Mouse (Mus musculus): Measurements from ENCODE around the gene Sarnp. TPM values are rescaled to one million over a fixed set of nuclear protein-coding genes. Genes with fewer than 3 reads are reported as not detected.
A peak's percentile ranks its signal among the peaks of the same experiment; 100 is the strongest.

Sarnp gene
- polyA plus RNA-seq, 1 experiment from 2014 or later, result 209 TPM

DNA sequence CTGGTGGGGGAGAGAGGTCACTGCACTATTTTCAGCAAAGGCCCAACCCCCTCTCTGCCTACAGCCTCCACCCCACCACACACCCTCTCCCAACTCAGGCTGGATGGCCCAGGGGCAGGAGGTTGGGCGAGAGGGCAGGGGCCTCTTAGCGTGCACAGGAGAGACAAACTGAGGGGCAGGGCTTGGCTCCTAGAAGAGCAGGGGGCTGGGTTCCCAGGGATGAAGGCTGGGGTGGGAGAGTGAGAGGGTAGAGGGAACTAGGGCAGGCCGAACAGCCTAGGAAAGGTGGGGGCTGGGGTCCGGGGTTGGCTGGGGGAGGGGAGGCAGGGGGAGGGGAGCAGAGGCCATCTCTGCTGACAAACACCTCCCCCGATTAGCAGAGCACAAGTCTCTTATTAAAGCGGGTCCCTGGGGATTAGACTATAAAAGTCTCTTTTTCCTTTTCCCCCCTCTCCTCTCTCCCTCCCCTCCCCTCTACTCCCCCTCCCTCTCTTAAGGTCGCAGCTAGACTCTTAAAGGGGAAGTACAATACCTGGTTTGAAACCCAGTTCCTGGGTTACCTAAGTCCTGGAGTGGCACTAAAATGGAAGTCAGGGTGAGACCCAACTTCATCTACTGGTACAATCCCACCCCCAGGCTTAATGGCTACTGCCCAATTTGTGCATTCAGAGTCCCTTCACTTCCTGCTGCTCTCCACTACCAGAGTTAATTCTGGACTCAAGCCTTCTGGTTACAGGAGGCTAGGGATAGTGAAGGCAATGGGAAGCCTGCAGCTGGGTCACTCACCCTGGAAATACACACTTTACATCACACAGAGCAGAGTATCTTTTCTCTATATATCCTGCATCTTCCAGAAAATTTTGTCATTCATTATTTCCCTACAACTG lies 72.1 kb downstream of the Sarnp start:
- Histone ChIP-seq H3K4me2 (replicated peaks; ENCODE audit: low read depth, low read length) (peak overlapping the region; percentile 97), H3K9me3 (ENCODE audit: control insufficient read depth, low read depth, low read length) (no peaks in the 10 kb centered on the region), H3K4me1 (ENCODE audit: control insufficient read depth, insufficient read depth, low read length) (peaks cover 19% of the 10 kb centered on the region), H3K27me3 (ENCODE audit: control insufficient read depth, insufficient read depth, low read length) (no peaks in the 10 kb centered on the region), H3K27ac (ENCODE audit: low read length) (peak overlapping the region; percentile 67; the same call in 1 of the 2 replicates), H3K4me3 (ENCODE audit: low read depth, low read length) (peak overlapping the region; percentile 31), H3K9ac (replicated peaks; ENCODE audit: low read depth, low read length) (0 out of 2 replicates have a peak overlapping the region, but pooled peaks have one; percentile 10), H3K36me3 (ENCODE audit: control insufficient read depth, insufficient read depth, low read length) (peaks cover 12% of the 10 kb centered on the region)
- ATAC-seq (ENCODE audit: insufficient number of reproducible peaks, insufficient read depth, low FRiP score, low read depth), result peak; percentile 51
- WGBS, result 1% methylated on average over 7 of the region's 7 CpGs

DNA sequence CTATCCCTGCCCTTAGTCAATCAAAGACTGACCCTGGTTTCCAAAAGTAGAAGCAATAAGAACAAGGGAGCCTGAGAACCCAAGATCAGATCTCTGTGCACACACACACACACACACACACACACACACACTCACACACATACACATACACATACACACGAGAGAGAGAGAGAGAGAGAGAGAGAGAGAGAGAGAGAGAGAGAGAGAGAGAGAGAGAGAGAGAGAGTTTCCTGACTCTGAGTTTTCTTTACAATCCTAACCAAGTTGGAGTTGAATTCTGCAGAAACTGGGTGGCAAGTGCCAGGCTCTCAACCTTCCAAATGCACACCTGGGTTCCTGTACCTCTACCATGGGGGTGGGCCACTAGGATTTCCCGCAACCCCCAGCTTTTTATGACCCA lies 72.7 kb downstream of the Sarnp start:
- 8% methylated on average over 2 of the region's 2 CpGs for WGBS
- H3K4me3 ChIP-seq (ENCODE audit: low read depth, low read length), result peak overlapping the region; percentile 67
- H3K9ac ChIP-seq (replicated peaks; ENCODE audit: low read depth, low read length), result no peak overlapping the region
- H3K4me2 ChIP-seq (replicated peaks; ENCODE audit: low read depth, low read length), result peak overlapping the region; percentile 97
- ATAC-seq (ENCODE audit: insufficient number of reproducible peaks, insufficient read depth, low FRiP score, low read depth), result no peak
- no peaks in the 10 kb centered on the region for H3K9me3 ChIP-seq (ENCODE audit: control insufficient read depth, low read depth, low read length)
- H3K27ac ChIP-seq (ENCODE audit: low read length), result no peak overlapping the region
- no peaks in the 10 kb centered on the region for H3K27me3 ChIP-seq (ENCODE audit: control insufficient read depth, insufficient read depth, low read length)
- H3K4me1 ChIP-seq (ENCODE audit: control insufficient read depth, insufficient read depth, low read length), result peaks cover 19% of the 10 kb centered on the region
- H3K36me3 ChIP-seq (ENCODE audit: control insufficient read depth, insufficient read depth, low read length), result peaks cover 11% of the 10 kb centered on the region

DNA sequence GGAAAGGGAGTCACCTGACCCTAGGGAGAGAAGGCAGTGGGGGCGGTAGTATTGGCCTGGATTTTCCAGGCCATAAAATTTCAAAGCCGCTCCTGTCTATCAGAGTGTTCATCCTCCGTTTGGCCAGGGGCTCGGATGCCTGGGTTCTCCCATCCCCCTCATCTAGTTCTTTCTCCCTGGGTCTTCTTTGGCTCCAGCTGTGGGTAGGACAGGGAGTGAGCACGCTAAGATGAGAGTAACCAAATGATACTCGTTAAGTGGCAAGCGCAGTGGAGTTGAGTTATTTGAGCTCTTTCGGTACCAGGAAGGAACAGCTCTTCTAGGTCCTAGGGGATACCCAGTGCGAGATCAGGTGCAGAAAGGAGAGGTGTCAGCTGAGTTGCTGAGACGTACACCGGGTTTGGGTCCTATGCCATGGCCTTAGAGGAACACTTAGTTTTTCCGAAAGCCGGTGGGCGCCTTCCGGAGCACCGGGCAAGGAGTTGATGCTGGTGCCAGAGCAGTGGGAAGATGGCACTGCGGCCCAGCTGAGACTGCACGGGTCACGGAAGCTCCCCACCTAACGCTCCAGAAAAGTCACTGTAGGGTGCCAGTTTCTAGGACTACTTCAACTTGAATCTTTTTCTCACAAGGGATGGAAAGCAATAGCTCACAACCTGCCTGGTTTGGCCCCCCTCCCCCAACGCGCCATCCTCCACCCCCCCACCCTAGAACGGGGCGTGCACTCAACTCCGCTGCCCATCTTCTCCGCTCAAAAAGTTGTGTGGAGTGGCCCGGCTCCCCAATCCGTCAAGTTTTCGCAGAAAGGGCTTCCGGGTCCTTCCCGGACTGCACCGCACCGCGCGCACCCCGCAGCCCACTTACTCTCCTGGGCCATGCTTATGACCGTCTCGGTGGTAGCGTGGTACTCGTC lies 73.5 kb downstream of the Sarnp start:
- peaks cover 7% of the 10 kb centered on the region; the same call in 1 of the 2 replicates for H3K36me3 ChIP-seq (ENCODE audit: control insufficient read depth, insufficient read depth, low read length)
- peak overlapping the region; percentile 97 for H3K4me2 ChIP-seq (replicated peaks; ENCODE audit: low read depth, low read length)
- H3K4me3 ChIP-seq (ENCODE audit: low read depth, low read length), result peak overlapping the region; percentile 67
- H3K9me3 ChIP-seq (ENCODE audit: control insufficient read depth, low read depth, low read length), result no peaks in the 10 kb centered on the region
- H3K27ac ChIP-seq (ENCODE audit: low read length), result peak overlapping the region; percentile 89
- H3K4me1 ChIP-seq (ENCODE audit: control insufficient read depth, insufficient read depth, low read length), result peaks cover 19% of the 10 kb centered on the region
- no peak for ATAC-seq (ENCODE audit: insufficient number of reproducible peaks, insufficient read depth, low FRiP score, low read depth)
- whole genome bisulfite sequencing, result under 1% methylated on average over 40 of the region's 40 CpGs
- H3K9ac ChIP-seq (replicated peaks; ENCODE audit: low read depth, low read length), result peak overlapping the region; percentile 69
- no peaks in the 10 kb centered on the region for H3K27me3 ChIP-seq (ENCODE audit: control insufficient read depth, insufficient read depth, low read length)

DNA sequence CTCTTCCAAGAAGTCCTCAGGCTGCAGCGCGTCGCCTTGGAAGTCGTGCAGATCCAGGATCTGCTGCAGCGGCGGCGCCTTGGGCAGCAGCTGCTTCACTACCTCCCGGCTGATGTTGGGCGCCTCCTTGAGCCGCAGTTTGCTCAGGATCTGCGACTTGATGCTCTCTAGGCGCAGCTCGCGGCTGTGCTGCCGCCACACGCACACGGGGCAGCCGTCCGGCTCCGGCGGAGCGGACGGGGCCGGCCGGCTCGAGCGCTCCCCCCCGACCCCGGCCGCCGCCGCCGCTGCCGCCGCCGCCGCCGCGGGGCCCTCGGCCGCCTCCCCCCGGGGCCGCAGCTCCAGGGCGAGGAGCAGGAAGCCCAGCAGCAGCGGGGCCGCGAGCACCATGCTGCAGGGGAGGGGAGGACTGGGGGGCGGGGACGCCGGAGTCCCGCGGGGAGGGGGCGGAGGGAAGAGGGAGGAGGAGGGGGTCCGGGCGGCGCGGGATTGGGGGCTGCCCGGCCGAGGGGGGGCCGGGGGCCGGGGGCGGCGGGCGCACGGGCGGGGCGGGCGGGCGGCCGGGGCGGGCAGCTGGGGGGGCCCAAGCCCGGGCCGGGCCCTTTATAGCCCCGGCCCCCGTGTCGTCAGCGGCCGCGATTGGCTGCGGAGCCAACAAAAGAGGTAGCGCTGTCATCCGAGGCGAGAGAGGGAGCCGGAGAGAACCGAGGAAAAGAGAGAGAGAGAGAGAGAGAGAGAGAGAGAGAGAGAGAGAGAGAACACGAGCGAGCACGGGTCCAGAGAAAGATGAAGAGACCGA lies 74.4 kb downstream of the Sarnp start, which contains the start of gene Gdf11:
Gdf11 (minus strand) TSS at position 423 of the 799 bp plus-strand sequence.
- Histone ChIP-seq H3K27me3 (ENCODE audit: control insufficient read depth, insufficient read depth, low read length) (no peaks in the 10 kb centered on the region), H3K9me3 (ENCODE audit: control insufficient read depth, low read depth, low read length) (no peaks in the 10 kb centered on the region), H3K9ac (replicated peaks; ENCODE audit: low read depth, low read length) (peak within 1 kb of the TSS; percentile 69), H3K4me3 (ENCODE audit: low read depth, low read length) (peak within 1 kb of the TSS; percentile 67), H3K4me2 (replicated peaks; ENCODE audit: low read depth, low read length) (peak within 1 kb of the TSS; percentile 97), H3K36me3 (ENCODE audit: control insufficient read depth, insufficient read depth, low read length) (peaks cover 7% of the 10 kb centered on the region; the same call in 1 of the 2 replicates), H3K4me1 (ENCODE audit: control insufficient read depth, insufficient read depth, low read length) (peaks cover 22% of the 10 kb centered on the region), H3K27ac (ENCODE audit: low read length) (peak within 1 kb of the TSS; percentile 89)
- peak; percentile 80 for ATAC-seq (ENCODE audit: insufficient number of reproducible peaks, insufficient read depth, low FRiP score, low read depth)
- WGBS, result 1% methylated on average over 65 of the region's 89 CpGs

DNA sequence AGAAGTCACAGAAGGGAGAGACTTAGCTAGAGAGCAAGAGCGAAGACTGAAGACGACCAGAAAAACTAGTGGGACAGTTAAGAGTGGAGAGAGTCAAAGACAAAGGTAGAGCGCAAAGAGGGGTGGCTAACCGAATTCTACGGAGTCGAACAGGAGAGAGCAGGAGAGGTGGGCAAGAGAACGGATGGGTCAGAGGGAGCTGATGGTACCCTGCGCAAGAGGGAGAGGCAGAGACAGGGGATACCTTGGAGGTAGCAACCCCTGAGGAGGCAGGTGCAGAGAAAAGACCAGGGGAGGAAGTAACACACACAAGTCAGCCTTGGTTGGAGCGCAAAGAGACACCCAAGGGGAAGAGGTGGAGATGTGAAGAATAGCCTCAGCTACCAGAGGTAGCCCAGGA lies 75.1 kb downstream of the Sarnp start:
- Histone ChIP-seq H3K9me3 (ENCODE audit: control insufficient read depth, low read depth, low read length) (no peaks in the 10 kb centered on the region), H3K4me3 (ENCODE audit: low read depth, low read length) (peak overlapping the region; percentile 67), H3K27ac (ENCODE audit: low read length) (peak overlapping the region; percentile 89; the same call in 1 of the 2 replicates), H3K9ac (replicated peaks; ENCODE audit: low read depth, low read length) (peak overlapping the region; percentile 69; the same call in 1 of the 2 replicates), H3K36me3 (ENCODE audit: control insufficient read depth, insufficient read depth, low read length) (peaks cover 6% of the 10 kb centered on the region; the same call in 1 of the 2 replicates), H3K4me1 (ENCODE audit: control insufficient read depth, insufficient read depth, low read length) (peaks cover 22% of the 10 kb centered on the region), H3K27me3 (ENCODE audit: control insufficient read depth, insufficient read depth, low read length) (no peaks in the 10 kb centered on the region), H3K4me2 (replicated peaks; ENCODE audit: low read depth, low read length) (peak overlapping the region; percentile 97)
- WGBS, result 3% methylated on average over 9 of the region's 9 CpGs
- peak; percentile 1; the same call in 1 of the 2 replicates for ATAC-seq (ENCODE audit: insufficient number of reproducible peaks, insufficient read depth, low FRiP score, low read depth)

DNA sequence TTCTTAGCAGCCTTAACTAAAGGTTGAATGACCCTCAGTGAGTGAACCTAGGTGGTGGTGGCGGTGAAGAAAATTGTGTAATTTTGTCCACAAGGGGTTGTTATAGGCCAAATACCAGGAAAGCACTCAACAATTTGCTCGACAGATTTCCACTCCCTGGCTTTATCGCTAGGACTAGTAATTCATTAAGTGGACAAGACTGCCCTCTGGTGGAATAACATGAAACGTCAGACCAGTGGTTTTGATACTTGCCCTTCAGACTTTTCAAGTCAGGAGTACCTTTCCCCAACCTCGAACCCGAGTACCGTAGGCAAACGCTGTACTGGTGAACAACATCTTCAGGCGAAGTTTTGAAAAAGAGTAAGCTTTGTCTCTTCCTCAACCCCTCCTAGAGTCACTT lies 78.3 kb downstream of the Sarnp start:
- H3K27me3 ChIP-seq (ENCODE audit: control insufficient read depth, insufficient read depth, low read length), result no peaks in the 10 kb centered on the region
- peaks cover 6% of the 10 kb centered on the region; the same call in 1 of the 2 replicates for H3K4me1 ChIP-seq (ENCODE audit: control insufficient read depth, insufficient read depth, low read length)
- WGBS, result 0% methylated on average over 9 of the region's 9 CpGs
- peak overlapping the region; percentile 21; the same call in 1 of the 2 replicates for H3K4me2 ChIP-seq (replicated peaks; ENCODE audit: low read depth, low read length)
- ATAC-seq (ENCODE audit: insufficient number of reproducible peaks, insufficient read depth, low FRiP score, low read depth), result no peak
- H3K27ac ChIP-seq (ENCODE audit: low read length), result no peak overlapping the region
- H3K36me3 ChIP-seq (ENCODE audit: control insufficient read depth, insufficient read depth, low read length), result no peaks in the 10 kb centered on the region
- no peaks in the 10 kb centered on the region for H3K9me3 ChIP-seq (ENCODE audit: control insufficient read depth, low read depth, low read length)
- no peak overlapping the region for H3K4me3 ChIP-seq (ENCODE audit: low read depth, low read length)
- H3K9ac ChIP-seq (replicated peaks; ENCODE audit: low read depth, low read length), result no peak overlapping the region

DNA sequence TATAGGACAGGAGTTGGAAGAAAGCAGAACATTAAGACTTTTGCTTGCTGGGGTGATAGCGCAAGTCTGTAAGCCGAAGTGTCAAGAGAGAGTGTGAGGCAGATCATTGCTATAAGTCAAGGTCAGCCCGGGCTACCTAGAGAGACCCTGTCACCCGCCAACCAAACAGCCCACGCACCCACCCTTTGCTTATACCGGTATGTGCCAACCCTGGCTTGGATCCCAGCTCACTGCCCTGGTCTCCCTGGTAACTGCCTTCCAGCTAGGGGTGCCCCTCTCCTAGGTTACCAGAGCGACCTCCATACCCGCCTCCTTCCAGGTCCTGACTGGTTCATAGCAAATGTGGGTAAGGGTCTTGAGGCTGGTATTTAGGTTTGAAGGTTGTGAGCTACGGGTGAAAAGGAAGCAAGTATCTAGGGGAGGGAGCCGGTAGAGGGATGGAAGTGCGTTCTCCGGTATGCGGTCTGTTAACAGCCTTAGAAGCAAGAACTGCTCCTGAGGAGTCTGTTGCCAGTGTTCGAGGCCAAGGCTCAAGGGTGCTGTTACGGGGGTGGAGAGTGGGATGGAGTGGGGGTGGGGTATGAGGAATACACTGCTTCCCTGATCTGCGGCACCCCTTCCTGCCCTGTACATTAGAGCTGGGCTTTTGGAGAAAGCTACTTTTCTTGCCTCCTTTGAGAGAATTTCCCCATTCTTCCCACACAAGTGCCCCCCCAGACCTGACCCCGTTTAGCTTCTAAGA lies 79.0 kb downstream of the Sarnp start:
- Histone ChIP-seq H3K9ac (replicated peaks; ENCODE audit: low read depth, low read length) (no peak overlapping the region), H3K27me3 (ENCODE audit: control insufficient read depth, insufficient read depth, low read length) (no peaks in the 10 kb centered on the region), H3K4me1 (ENCODE audit: control insufficient read depth, insufficient read depth, low read length) (peaks cover 5% of the 10 kb centered on the region; the same call in 1 of the 2 replicates), H3K36me3 (ENCODE audit: control insufficient read depth, insufficient read depth, low read length) (no peaks in the 10 kb centered on the region), H3K9me3 (ENCODE audit: control insufficient read depth, low read depth, low read length) (no peaks in the 10 kb centered on the region), H3K4me2 (replicated peaks; ENCODE audit: low read depth, low read length) (peak overlapping the region; percentile 21; the same call in 1 of the 2 replicates), H3K4me3 (ENCODE audit: low read depth, low read length) (no peak overlapping the region), H3K27ac (ENCODE audit: low read length) (no peak overlapping the region)
- WGBS, result 6% methylated on average over 17 of the region's 17 CpGs
- ATAC-seq (ENCODE audit: insufficient number of reproducible peaks, insufficient read depth, low FRiP score, low read depth), result no peak

Data from stomach, embryonic 14.5 days (tissue).